Mouse (Mus musculus): ENCODE data around the gene Kifc1. TPM values are rescaled to one million over a fixed set of nuclear protein-coding genes. Genes with fewer than 3 reads are reported as not detected.
"Not testable (repeated sequence)": the region's sequence is repeated elsewhere in the genome, so short reads cannot be mapped to it uniquely, and the experiment has no call there.

Kifc1 gene
- polyA plus RNA-seq, 1 experiment from 2014 or later: 2.2 TPM

GRCm38 (mm10) chr17:33897114-33897794, 6.8 kb upstream of the Kifc1 start:
- 45% methylated on average over 6 of the region's 6 CpGs for WGBS
- H3K9me3 ChIP-seq: no peaks in the 10 kb centered on the region
- H3K4me1 ChIP-seq (replicated peaks): no peaks in the 10 kb centered on the region
- H3K27ac ChIP-seq (replicated peaks): no peak overlapping the region
- H3K36me3 ChIP-seq: no peaks in the 10 kb centered on the region
- no peak for ATAC-seq (ENCODE audit: low FRiP score, low read depth)
- no peak overlapping the region for H3K4me3 ChIP-seq
- no peak overlapping the region for H3K9ac ChIP-seq
- no peak overlapping the region for H3K4me2 ChIP-seq
- no peaks in the 10 kb centered on the region for H3K27me3 ChIP-seq

DNA sequence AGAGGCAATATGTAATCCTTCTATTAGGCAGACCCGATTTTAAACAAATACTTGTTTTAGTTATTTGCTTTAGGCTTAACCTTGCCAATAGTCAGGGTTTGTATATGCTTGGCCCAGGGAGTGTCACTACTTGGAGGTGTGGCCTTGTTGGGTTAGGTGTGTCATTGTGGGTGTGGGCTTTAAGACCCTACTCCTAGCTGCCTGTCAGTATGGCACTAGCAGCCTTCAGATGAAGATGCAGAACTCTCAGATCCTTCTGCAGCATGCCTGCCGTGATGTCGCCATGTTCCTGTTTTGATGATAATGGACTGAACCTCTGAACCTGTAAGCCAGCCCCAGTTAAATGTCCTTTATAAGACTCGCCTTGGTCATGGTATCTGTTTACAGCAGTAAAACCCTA, 2.5 kb upstream of the Kifc1 start:
- WGBS: 83% methylated on average over 4 of the region's 4 CpGs
- not testable (repeated sequence) for H3K9me3 ChIP-seq; H3K4me2 ChIP-seq; H3K27me3 ChIP-seq; H3K4me3 ChIP-seq; H3K9ac ChIP-seq; H3K4me1 ChIP-seq (replicated peaks); ATAC-seq (ENCODE audit: low FRiP score, low read depth); H3K27ac ChIP-seq (replicated peaks); H3K36me3 ChIP-seq

DNA sequence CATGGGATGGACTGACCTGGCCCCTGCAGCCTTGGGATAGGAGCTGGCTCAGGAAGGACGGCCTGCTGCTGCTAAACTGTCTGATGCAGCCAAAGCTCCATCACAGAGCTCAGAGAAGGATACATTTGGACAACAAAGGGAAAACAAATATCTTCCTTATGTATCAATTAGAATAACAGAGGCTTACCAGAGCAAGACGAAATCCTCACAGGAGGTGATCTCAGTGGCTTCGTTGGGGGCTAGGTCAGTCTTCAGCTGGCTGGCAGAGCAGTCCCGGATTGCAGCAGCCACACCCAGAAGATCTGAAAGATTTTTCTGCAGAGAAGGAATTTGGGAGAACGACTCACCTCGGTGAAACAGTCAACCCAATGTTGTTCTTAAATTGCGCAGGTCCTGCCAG, 2.0 kb upstream of the Kifc1 start:
- Histone ChIP-seq H3K9me3 (no peaks in the 10 kb centered on the region), H3K27ac (replicated peaks) (no peak overlapping the region), H3K4me2 (no peak overlapping the region), H3K27me3 (no peaks in the 10 kb centered on the region), H3K9ac (no peak overlapping the region), H3K4me1 (replicated peaks) (peaks cover 4% of the 10 kb centered on the region; the same call in 1 of the 2 replicates), H3K4me3 (no peak overlapping the region), H3K36me3 (no peaks in the 10 kb centered on the region)
- WGBS: 13% methylated on average over 7 of the region's 7 CpGs
- ATAC-seq (ENCODE audit: low FRiP score, low read depth): no peak

GRCm38 (mm10) chr17:33891892-33892291, 1.4 kb upstream of the Kifc1 start:
- H3K9me3 ChIP-seq; H3K4me2 ChIP-seq; H3K9ac ChIP-seq; ATAC-seq (ENCODE audit: low FRiP score, low read depth); H3K4me1 ChIP-seq (replicated peaks); H3K27ac ChIP-seq (replicated peaks); H3K4me3 ChIP-seq; H3K27me3 ChIP-seq; H3K36me3 ChIP-seq: not testable (repeated sequence)
- 68% methylated on average over 6 of the region's 6 CpGs for WGBS

DNA sequence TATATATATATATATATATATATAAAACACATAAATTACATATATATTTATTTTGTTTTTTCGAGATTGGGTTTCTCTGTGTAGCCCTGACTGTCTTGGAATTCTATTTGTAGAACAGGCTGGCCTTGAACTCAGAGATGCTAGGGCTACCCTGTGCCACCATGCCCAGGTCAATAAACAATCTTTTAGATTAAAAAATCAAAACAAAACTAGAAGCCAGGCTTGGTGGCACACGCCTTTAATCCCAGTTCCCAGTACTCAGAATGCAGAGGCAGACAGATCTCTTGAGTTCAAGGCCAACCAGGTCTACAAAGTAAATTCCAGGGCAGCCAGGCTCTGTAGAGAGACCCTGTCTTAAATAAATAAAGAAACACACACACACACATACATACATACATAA, 896 bp upstream of the Kifc1 start:
- Histone ChIP-seq H3K9ac (no peak overlapping the region), H3K9me3 (no peaks in the 10 kb centered on the region), H3K27me3 (no peaks in the 10 kb centered on the region), H3K4me2 (no peak overlapping the region), H3K4me3 (no peak overlapping the region), H3K27ac (replicated peaks) (no peak overlapping the region), H3K36me3 (no peaks in the 10 kb centered on the region), H3K4me1 (replicated peaks) (peaks cover 4% of the 10 kb centered on the region; the same call in 1 of the 2 replicates)
- ATAC-seq (ENCODE audit: low FRiP score, low read depth): no peak
- 68% methylated on average over 2 of the region's 2 CpGs for WGBS

- not testable (repeated sequence) for H3K27me3 ChIP-seq; H3K9me3 ChIP-seq; H3K27ac ChIP-seq (replicated peaks); H3K4me1 ChIP-seq (replicated peaks); ATAC-seq (ENCODE audit: low FRiP score, low read depth); H3K36me3 ChIP-seq
- 0% methylated on average over 37 of the region's 44 CpGs for WGBS
- peak overlapping the region; percentile 62 for H3K4me3 ChIP-seq
- peak overlapping the region; percentile 39 for H3K9ac ChIP-seq
- peak overlapping the region; percentile 85 for H3K4me2 ChIP-seq
Measured at GRCm38 (mm10) chr17:33889941-33890532, 424 bp downstream of the Kifc1 start.

DNA sequence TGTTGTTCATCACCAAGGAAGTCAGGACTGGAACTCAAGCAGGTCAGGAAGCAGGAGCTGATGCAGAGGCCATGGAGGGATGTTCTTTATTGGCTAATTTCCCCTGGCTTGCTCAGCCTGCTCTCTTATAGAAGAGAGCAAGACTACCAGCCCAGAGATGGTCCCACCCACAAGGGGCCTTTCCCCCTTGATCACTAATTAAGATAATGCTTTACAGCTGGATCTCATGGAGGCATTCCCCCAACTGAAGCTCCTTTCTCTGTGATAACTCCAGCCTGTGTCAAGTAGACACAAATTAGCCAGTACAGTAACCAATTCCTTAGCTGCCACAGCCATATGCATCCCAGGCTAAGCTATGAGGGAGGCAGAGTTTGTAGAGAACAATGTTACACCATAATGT, 2.2 kb downstream of the Kifc1 start:
- not testable (repeated sequence) for H3K27me3 ChIP-seq; H3K9ac ChIP-seq; H3K4me3 ChIP-seq; ATAC-seq (ENCODE audit: low FRiP score, low read depth); H3K36me3 ChIP-seq; H3K4me1 ChIP-seq (replicated peaks); H3K9me3 ChIP-seq; H3K27ac ChIP-seq (replicated peaks); H3K4me2 ChIP-seq

- not testable (repeated sequence) for H3K4me1 ChIP-seq (replicated peaks); H3K36me3 ChIP-seq; H3K4me2 ChIP-seq; ATAC-seq (ENCODE audit: low FRiP score, low read depth); H3K4me3 ChIP-seq; H3K27me3 ChIP-seq; H3K9me3 ChIP-seq; H3K9ac ChIP-seq; H3K27ac ChIP-seq (replicated peaks)
- WGBS: 76% methylated on average over 2 of the region's 2 CpGs
Measured at GRCm38 (mm10) chr17:33887802-33888201, 2.7 kb downstream of the Kifc1 start.

GRCm38 (mm10) chr17:33884320-33884719, 6.1 kb downstream of the Kifc1 start:
- H3K9ac ChIP-seq; H3K4me3 ChIP-seq; H3K36me3 ChIP-seq; H3K4me1 ChIP-seq (replicated peaks); H3K9me3 ChIP-seq; H3K27me3 ChIP-seq; H3K27ac ChIP-seq (replicated peaks); H3K4me2 ChIP-seq; ATAC-seq (ENCODE audit: low FRiP score, low read depth): not testable (repeated sequence)
- WGBS: 97% methylated on average over 10 of the region's 11 CpGs

- H3K36me3 ChIP-seq; H3K27ac ChIP-seq (replicated peaks); H3K27me3 ChIP-seq; H3K4me1 ChIP-seq (replicated peaks); H3K4me2 ChIP-seq; H3K9ac ChIP-seq; H3K9me3 ChIP-seq; H3K4me3 ChIP-seq; ATAC-seq (ENCODE audit: low FRiP score, low read depth): not testable (repeated sequence)
- 82% methylated on average over 5 of the region's 5 CpGs for WGBS
Measured at GRCm38 (mm10) chr17:33875797-33876196, 14.7 kb downstream of the Kifc1 start.

GRCm38 (mm10) chr17:33874411-33874810, 16.1 kb downstream of the Kifc1 start:
- Histone ChIP-seq H3K9me3 (no peaks in the 10 kb centered on the region), H3K4me2 (no peak overlapping the region), H3K4me1 (replicated peaks) (no peaks in the 10 kb centered on the region), H3K9ac (no peak overlapping the region), H3K27ac (replicated peaks) (no peak overlapping the region), H3K4me3 (no peak overlapping the region), H3K36me3 (no peaks in the 10 kb centered on the region), H3K27me3 (no peaks in the 10 kb centered on the region)
- 85% methylated on average over 11 of the region's 11 CpGs for WGBS
- no peak for ATAC-seq (ENCODE audit: low FRiP score, low read depth)

DNA sequence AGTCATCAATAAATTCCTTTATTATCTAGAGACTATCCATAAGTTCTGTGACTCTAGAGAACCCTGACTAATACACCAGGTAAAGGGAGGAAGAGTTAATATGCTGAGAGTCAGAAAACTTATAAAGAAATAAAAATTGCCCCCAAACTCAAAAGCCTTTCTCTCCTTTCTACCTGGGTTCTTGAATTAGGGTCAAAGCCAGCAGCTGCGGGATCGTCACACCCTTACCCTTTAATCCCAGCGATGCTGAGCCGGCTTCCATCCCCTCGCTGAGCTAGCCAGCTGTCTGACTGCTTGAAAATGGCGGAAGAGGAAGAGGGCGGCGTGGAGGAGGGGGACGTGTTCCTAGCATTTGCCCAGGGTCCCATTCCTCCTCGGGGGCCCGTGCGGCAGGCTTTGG, 16.9 kb downstream of the Kifc1 start, which contains the start of gene Gm7029:
TSS of gene Gm7029 (plus strand) at position 301 of the 400 bp plus-strand sequence.
- not testable (repeated sequence) for H3K27ac ChIP-seq (replicated peaks); H3K9me3 ChIP-seq; H3K36me3 ChIP-seq; ATAC-seq (ENCODE audit: low FRiP score, low read depth); H3K9ac ChIP-seq; H3K4me3 ChIP-seq; H3K4me1 ChIP-seq (replicated peaks); H3K4me2 ChIP-seq; H3K27me3 ChIP-seq
- 87% methylated on average over 3 of the region's 12 CpGs for WGBS

Measured in hindbrain, embryonic 15.5 days (tissue).